Mouse (Mus musculus): ENCODE results near the gene Ak2.

- no peak for TF ChIP-seq EP300 (optimal IDR thresholded peaks at IDR 0.05)
- TF ChIP-seq CTCF (IDR thresholded peaks at IDR 0.05; ENCODE audit: low read depth), result no peak
These were observed 28.9 kb upstream of the Ak2 start for GRCm38 (mm10) chr4:128962926-128963290.

Measured in stomach, postnatal 0 days (tissue).